Mouse (Mus musculus): ENCODE results near the gene Pip5k1c. TPM values are rescaled to one million over a fixed set of nuclear protein-coding genes. Genes with fewer than 3 reads are reported as not detected.

Gene Pip5k1c
- polyA plus RNA-seq, 1 experiment from 2014 or later = 41.5 TPM

DNA sequence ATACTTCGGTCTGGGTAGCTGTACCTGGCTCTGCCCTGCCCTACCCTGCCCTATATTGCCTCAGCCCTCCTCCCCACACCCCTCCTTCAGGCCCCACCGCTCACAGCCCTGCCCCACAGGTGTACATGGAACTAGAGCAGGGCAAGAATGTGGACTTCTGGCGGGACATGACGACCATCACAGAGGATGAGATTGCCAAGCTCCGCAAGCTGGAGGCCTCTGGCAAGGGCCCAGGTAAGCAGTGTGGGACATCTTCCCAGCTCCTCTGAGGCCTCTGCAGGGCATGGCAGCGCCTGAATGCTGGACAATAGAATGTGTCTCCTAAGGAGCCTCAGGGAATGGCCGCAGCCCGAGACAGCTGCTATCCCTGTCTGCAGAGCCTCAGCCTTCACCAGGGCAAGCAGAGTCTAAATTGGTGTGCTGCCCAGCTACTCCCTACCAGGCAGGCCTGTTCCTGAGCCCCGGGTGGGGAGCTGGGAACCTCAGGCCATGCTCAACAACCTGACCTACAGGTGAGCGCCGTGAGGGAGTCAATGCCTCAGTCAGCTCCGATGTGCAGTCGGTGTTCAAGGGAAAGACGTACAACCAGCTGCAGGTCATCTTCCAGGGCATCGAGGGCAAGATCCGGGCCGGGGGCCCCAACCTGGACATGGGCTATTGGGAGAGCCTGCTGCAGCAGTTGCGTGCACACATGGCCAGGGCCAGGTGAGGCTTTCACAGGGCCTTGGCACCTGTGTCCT is 31.2 kb downstream of the Pip5k1c start:
- Histone ChIP-seq H3K36me3 (replicated peaks; ENCODE audit: control insufficient read depth, insufficient read depth, low read depth, low read length) (peaks cover 27% of the 10 kb centered on the region), H3K4me3 (ENCODE audit: low read depth, low read length) (no peak overlapping the region)
- WGBS = 94% methylated on average over 18 of the region's 18 CpGs

DNA sequence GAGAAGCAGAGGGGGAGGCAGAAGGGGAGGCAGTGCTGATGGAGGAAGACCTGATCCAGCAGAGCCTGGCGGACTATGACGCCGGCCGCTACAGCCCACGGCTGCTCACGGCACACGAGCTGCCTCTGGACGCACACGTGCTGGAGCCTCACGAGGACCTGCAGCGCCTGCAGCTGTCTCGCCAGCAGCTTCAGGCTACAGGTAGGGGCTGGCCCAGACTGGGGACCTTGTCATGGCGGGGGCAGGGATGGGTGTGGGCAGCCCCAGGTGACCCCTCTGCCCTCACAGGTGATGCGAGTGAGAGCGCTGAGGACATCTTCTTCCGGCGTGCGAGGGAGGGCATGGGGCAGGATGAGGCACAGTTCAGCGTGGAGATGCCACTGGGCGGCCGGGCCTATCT is 32.4 kb downstream of the Pip5k1c start:
- DNase-seq (ENCODE audit: low spot score) (no peak), ATAC-seq (replicated peaks; ENCODE audit: insufficient number of reproducible peaks, low FRiP score, low TSS enrichment, low read depth) (no peak)
- Histone ChIP-seq H3K27me3 (ENCODE audit: control insufficient read depth, insufficient read depth, low read length) (no peaks in the 10 kb centered on the region), H3K4me3 (ENCODE audit: low read depth, low read length) (no peak overlapping the region), H3K27ac (replicated peaks; ENCODE audit: low read depth, low read length) (no peak overlapping the region), H3K4me1 (ENCODE audit: control insufficient read depth, insufficient read depth, low read length) (no peaks in the 10 kb centered on the region; the same call in 1 of the 2 replicates), H3K4me2 (ENCODE audit: low read depth, low read length) (no peak overlapping the region), H3K9me3 (replicated peaks; ENCODE audit: control insufficient read depth, low read length) (no peaks in the 10 kb centered on the region), H3K36me3 (replicated peaks; ENCODE audit: control insufficient read depth, insufficient read depth, low read depth, low read length) (peaks cover 27% of the 10 kb centered on the region), H3K9ac (replicated peaks; ENCODE audit: low read length) (no peak overlapping the region)
- 94% methylated on average over 21 of the region's 21 CpGs for WGBS

More for the DNA sequence above, 31.2 kb downstream of the Pip5k1c start:
- Histone ChIP-seq H3K4me2 (ENCODE audit: low read depth, low read length) (no peak overlapping the region), H3K27me3 (ENCODE audit: control insufficient read depth, insufficient read depth, low read length) (no peaks in the 10 kb centered on the region), H3K4me1 (ENCODE audit: control insufficient read depth, insufficient read depth, low read length) (peaks cover 5% of the 10 kb centered on the region), H3K9me3 (replicated peaks; ENCODE audit: control insufficient read depth, low read length) (no peaks in the 10 kb centered on the region), H3K27ac (replicated peaks; ENCODE audit: low read depth, low read length) (no peak overlapping the region), H3K9ac (replicated peaks; ENCODE audit: low read length) (no peak overlapping the region)
- ATAC-seq (replicated peaks; ENCODE audit: insufficient number of reproducible peaks, low FRiP score, low TSS enrichment, low read depth) (no peak), DNase-seq (ENCODE audit: low spot score) (no peak)

DNA sequence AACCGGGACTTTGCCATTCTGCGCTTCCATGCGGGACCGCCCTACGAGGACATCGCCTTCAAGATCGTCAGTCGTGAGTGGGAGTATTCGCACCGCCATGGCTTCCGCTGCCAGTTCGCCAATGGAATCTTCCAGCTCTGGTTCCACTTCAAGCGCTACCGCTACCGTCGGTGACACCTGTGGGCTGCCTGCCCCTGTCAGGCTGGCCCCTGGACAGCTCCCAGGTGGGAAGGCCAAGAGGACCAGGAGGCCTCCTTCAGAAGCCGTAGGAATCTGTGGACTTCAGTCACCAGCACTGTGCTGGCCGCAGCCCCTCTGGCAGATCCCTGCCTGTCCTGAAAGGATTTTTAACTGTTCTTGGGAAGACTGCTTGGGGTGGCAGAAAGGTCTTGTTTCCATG is 33.0 kb downstream of the Pip5k1c start:
- Histone ChIP-seq H3K9ac (replicated peaks; ENCODE audit: low read length) (no peak overlapping the region), H3K27ac (replicated peaks; ENCODE audit: low read depth, low read length) (no peak overlapping the region), H3K4me1 (ENCODE audit: control insufficient read depth, insufficient read depth, low read length) (no peaks in the 10 kb centered on the region; the same call in 1 of the 2 replicates), H3K4me3 (ENCODE audit: low read depth, low read length) (no peak overlapping the region), H3K36me3 (replicated peaks; ENCODE audit: control insufficient read depth, insufficient read depth, low read depth, low read length) (peaks cover 27% of the 10 kb centered on the region), H3K27me3 (ENCODE audit: control insufficient read depth, insufficient read depth, low read length) (no peaks in the 10 kb centered on the region), H3K4me2 (ENCODE audit: low read depth, low read length) (no peak overlapping the region), H3K9me3 (replicated peaks; ENCODE audit: control insufficient read depth, low read length) (no peaks in the 10 kb centered on the region)
- no peak for DNase-seq (ENCODE audit: low spot score)
- ATAC-seq (replicated peaks; ENCODE audit: insufficient number of reproducible peaks, low FRiP score, low TSS enrichment, low read depth) = no peak
- 96% methylated on average over 18 of the region's 18 CpGs for WGBS

DNA sequence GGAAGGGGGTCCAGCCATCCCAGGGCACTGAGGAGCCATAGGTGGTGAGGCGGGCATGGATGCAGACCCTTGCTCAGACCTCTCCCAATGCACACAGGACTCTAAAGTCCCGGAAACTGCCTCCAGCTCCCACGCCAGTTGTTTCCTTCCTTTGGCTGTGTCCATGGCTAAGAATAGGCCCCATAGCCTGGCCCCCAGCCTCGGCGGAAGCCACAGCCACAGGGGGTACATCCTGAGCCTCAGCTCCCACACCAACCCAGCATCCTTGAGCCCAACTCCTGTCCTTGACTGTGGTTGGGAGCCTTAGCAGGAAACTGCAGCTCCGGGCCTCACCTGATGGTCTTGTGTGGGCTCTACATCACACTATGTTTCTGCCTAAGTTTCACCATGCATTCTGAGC is 34.1 kb downstream of the Pip5k1c start:
- Histone ChIP-seq H3K27ac (replicated peaks; ENCODE audit: low read depth, low read length) (no peak overlapping the region), H3K4me1 (ENCODE audit: control insufficient read depth, insufficient read depth, low read length) (no peaks in the 10 kb centered on the region; the same call in 1 of the 2 replicates), H3K9me3 (replicated peaks; ENCODE audit: control insufficient read depth, low read length) (no peaks in the 10 kb centered on the region), H3K4me2 (ENCODE audit: low read depth, low read length) (no peak overlapping the region), H3K9ac (replicated peaks; ENCODE audit: low read length) (no peak overlapping the region), H3K27me3 (ENCODE audit: control insufficient read depth, insufficient read depth, low read length) (no peaks in the 10 kb centered on the region), H3K36me3 (replicated peaks; ENCODE audit: control insufficient read depth, insufficient read depth, low read depth, low read length) (peaks cover 27% of the 10 kb centered on the region), H3K4me3 (ENCODE audit: low read depth, low read length) (no peak overlapping the region)
- ATAC-seq (replicated peaks; ENCODE audit: insufficient number of reproducible peaks, low FRiP score, low TSS enrichment, low read depth) (no peak), DNase-seq (ENCODE audit: low spot score) (no peak)
- 88% methylated on average over 6 of the region's 6 CpGs for WGBS

DNA sequence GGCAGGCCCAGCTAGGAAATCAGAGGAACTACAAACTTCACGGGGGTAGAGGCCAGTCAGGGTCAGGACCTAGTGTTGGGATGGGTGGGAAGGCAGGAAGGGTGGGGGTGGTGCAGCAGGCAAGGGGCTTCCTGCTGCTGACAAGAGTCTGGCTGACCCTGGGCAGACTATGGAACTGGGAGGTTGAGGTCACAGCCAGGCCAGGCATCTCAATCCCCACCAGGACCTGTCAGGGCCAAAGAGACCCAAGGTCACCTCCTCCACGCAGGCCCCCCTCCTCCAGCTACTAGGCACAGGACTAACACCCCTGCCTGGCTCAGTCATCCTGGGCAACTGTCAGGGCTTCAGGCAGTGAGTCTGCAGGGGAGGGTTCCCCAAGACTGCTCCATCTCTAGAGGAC is 35.2 kb downstream of the Pip5k1c start:
- 15% methylated on average over 2 of the region's 2 CpGs for WGBS
- Histone ChIP-seq H3K36me3 (replicated peaks; ENCODE audit: control insufficient read depth, insufficient read depth, low read depth, low read length) (peaks cover 26% of the 10 kb centered on the region), H3K4me1 (ENCODE audit: control insufficient read depth, insufficient read depth, low read length) (no peaks in the 10 kb centered on the region; the same call in 1 of the 2 replicates), H3K4me3 (ENCODE audit: low read depth, low read length) (no peak overlapping the region), H3K27ac (replicated peaks; ENCODE audit: low read depth, low read length) (no peak overlapping the region), H3K9me3 (replicated peaks; ENCODE audit: control insufficient read depth, low read length) (no peaks in the 10 kb centered on the region), H3K4me2 (ENCODE audit: low read depth, low read length) (no peak overlapping the region), H3K9ac (replicated peaks; ENCODE audit: low read length) (peak overlapping the region; percentile 9; the same call in 1 of the 2 replicates), H3K27me3 (ENCODE audit: control insufficient read depth, insufficient read depth, low read length) (peaks cover 8% of the 10 kb centered on the region; the same call in 1 of the 2 replicates)
- DNase-seq (ENCODE audit: low spot score) (no peak), ATAC-seq (replicated peaks; ENCODE audit: insufficient number of reproducible peaks, low FRiP score, low TSS enrichment, low read depth) (no peak)

DNA sequence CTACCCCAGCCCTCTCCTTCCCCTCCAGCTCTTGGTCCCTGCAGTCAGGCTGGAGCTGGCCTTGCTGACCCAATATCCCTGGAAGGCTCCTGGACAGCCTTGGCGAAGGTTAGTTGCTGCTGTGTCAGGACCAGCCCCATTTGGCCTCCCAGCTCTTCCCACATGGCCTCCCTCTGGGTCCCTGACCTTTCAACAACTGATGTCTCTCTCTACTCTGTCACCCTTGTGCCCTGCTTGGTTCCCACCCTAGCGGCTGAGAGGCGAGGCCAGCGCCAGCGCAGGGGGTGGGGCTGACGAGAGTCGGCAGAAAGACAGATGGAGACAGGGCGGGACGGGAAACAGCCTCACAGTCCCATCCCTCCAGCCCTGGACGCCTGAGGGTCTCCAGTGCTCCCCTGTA is 35.6 kb downstream of the Pip5k1c start, which contains the start of gene Tbxa2r:
Gene Tbxa2r (plus strand): TSS at position 346 of the 400 bp plus-strand sequence.
- H3K27me3 ChIP-seq (ENCODE audit: control insufficient read depth, insufficient read depth, low read length) = peaks cover 10% of the 10 kb centered on the region; the same call in 1 of the 2 replicates
- H3K9me3 ChIP-seq (replicated peaks; ENCODE audit: control insufficient read depth, low read length) = no peaks in the 10 kb centered on the region
- DNase-seq (ENCODE audit: low spot score) = no peak
- no peaks in the 10 kb centered on the region; the same call in 1 of the 2 replicates for H3K4me1 ChIP-seq (ENCODE audit: control insufficient read depth, insufficient read depth, low read length)
- H3K4me2 ChIP-seq (ENCODE audit: low read depth, low read length) = no peak within 1 kb of the TSS
- 0 out of 2 replicates have a peak, but pooled peaks have one; percentile 8 for ATAC-seq (replicated peaks; ENCODE audit: insufficient number of reproducible peaks, low FRiP score, low TSS enrichment, low read depth)
- H3K36me3 ChIP-seq (replicated peaks; ENCODE audit: control insufficient read depth, insufficient read depth, low read depth, low read length) = peaks cover 24% of the 10 kb centered on the region
- 13% methylated on average over 10 of the region's 10 CpGs for WGBS
- H3K4me3 ChIP-seq (ENCODE audit: low read depth, low read length) = no peak within 1 kb of the TSS
- no peak within 1 kb of the TSS; the same call in 1 of the 2 replicates for H3K27ac ChIP-seq (replicated peaks; ENCODE audit: low read depth, low read length)
- H3K9ac ChIP-seq (replicated peaks; ENCODE audit: low read length) = peak within 1 kb of the TSS; percentile 9; the same call in 1 of the 2 replicates

DNA sequence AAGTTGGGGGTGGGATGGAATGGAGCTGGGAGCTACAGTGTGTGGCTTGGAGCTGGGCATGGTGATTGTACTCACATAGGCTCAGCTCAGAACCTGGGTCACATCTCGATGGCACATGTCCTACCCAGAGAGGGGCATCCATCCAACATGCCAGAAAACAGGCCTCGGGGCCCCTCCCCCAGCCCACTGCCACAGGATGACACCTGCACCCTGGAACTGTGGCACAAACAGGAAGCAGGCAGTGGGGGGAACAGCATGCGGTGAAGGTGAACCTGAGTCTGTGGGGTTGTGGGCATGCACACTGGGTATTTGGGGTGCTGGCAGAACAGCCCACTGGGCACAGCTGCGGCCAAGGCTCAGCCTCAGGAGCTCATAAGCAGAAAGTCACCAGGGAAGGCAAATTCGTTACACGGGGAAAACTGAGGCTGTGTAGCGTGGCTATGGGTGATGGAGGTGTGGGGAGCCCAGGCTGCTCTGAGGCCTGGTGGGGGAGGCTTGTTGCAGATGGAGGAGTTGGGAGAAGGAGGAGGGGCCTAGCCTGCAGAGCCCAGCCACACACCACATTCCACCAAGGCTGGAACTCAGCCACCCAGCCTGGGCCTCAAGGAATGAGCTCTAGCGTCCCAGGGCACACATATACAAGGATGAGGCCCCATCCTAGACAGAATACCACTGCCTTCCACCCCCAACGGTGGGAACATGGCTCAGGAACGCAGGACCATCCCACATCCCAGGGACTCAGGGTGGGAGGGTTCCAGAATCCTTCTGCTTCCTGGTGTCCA is 36.6 kb downstream of the Pip5k1c start:
- no peaks in the 10 kb centered on the region; the same call in 1 of the 2 replicates for H3K4me1 ChIP-seq (ENCODE audit: control insufficient read depth, insufficient read depth, low read length)
- ATAC-seq (replicated peaks; ENCODE audit: insufficient number of reproducible peaks, low FRiP score, low TSS enrichment, low read depth) (no peak), DNase-seq (ENCODE audit: low spot score) (no peak)
- no peak overlapping the region; the same call in 1 of the 2 replicates for H3K27ac ChIP-seq (replicated peaks; ENCODE audit: low read depth, low read length)
- H3K36me3 ChIP-seq (replicated peaks; ENCODE audit: control insufficient read depth, insufficient read depth, low read depth, low read length) = peaks cover 17% of the 10 kb centered on the region
- H3K4me2 ChIP-seq (ENCODE audit: low read depth, low read length) = no peak overlapping the region
- 66% methylated on average over 10 of the region's 10 CpGs for WGBS
- no peak overlapping the region for H3K4me3 ChIP-seq (ENCODE audit: low read depth, low read length)
- peaks cover 10% of the 10 kb centered on the region; the same call in 1 of the 2 replicates for H3K27me3 ChIP-seq (ENCODE audit: control insufficient read depth, insufficient read depth, low read length)
- H3K9ac ChIP-seq (replicated peaks; ENCODE audit: low read length) = no peak overlapping the region; the same call in 1 of the 2 replicates
- H3K9me3 ChIP-seq (replicated peaks; ENCODE audit: control insufficient read depth, low read length) = no peaks in the 10 kb centered on the region
